Mouse (Mus musculus): ENCODE data around the gene Foxb2.

The Foxb2 gene

GRCm38 (mm10) chr19:16827657-16828056, 45.9 kb downstream of the Foxb2 start:
- in situ Hi-C loops (cut with MseI, MboI), result no loop called here

DNA sequence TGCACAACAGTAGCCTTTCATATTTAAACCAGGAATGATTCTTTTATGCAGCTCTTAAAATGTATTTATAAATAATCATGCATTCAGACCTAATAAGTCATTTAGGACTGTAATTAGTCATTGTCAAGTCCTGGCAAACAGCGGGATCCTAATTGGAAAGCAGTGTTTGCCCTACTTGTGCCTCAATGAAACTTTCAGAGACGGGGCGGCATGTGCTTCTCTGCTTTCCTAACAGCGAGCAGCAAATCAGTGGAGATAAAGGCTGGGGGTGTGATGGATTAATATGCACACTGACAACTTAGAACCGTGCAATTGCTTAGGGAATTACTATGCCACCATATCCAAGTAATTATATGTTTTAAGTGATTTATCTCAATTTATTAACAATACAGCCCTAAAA, 48.4 kb downstream of the Foxb2 start:
- in situ Hi-C loops (cut with MseI, MboI), result no loop called here

All from mouse trophoblast stem cell (cell line).